Mouse (Mus musculus): Measurements from ENCODE around the gene Ssxb2. TPM values are rescaled to one million over a fixed set of nuclear protein-coding genes. Genes with fewer than 3 reads are reported as not detected.
"Not testable (repeated sequence)": the region's sequence is repeated elsewhere in the genome, so short reads cannot be mapped to it uniquely, and the experiment has no call there.

The Ssxb2 gene
- polyA plus RNA-seq (2016; fragmentation: Nextera tagmentation; extraction: Ambion mirVana), result not detected in 2 replicates

DNA sequence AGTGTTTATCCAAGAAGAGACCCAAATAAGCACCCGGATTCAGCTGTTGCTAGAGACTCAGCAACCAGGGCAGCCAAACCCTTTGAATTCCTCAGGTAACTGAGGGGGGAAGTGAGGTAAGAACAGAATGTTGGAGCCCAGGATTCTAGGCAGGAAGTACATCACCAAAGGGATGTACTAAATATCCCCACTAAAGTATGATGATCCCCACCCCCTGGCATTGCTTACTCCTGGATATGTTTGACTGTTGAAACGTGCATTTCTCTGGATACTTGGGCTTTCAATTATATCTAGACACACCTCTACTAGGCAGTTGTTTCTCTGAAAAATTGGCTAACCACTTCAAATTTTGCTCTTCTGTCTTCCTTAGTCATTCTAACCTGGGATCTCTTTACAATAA, at the start of gene Ssxb2:
Ssxb2 (minus strand) TSS at position 101 of the 400 bp plus-strand sequence.
- H3K4me3 ChIP-seq; H3K4me1 ChIP-seq; H3K27ac ChIP-seq (replicated peaks); H3K36me3 ChIP-seq (replicated peaks); DNase-seq (ENCODE audit: low spot score); H3K27me3 ChIP-seq (replicated peaks; ENCODE audit: low read depth, poor library complexity, severe bottlenecking): not testable (repeated sequence)
- peaks cover 20% of the 10 kb centered on the region for H3K9me3 ChIP-seq
- 73% methylated on average over 2 of the region's 2 CpGs for WGBS

DNA sequence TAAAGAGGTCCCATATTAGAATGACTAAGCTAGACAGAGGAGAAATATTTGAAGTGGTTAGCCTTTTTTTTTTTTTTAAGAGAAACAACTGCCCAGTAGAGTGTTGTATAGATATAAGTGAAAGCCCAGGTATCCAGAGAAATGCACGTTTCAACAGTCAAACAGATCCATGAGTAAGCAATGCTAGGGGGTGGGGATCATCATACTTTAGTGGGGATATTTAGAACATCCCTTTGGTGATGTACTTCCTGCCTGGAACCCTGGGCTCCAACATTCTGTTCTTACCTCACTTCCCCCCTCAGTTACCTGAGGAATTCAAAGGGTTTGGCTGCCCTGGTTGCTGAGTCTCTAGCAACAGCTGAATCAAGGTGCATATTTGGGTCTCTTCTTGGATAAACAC, 48.5 kb downstream of the Ssxb2 start, which contains the start of gene Ssxb1:
Ssxb1 (plus strand) TSS at position 301 of the 400 bp plus-strand sequence.
- H3K27ac ChIP-seq (replicated peaks); H3K9me3 ChIP-seq; H3K36me3 ChIP-seq (replicated peaks); H3K4me3 ChIP-seq; H3K4me1 ChIP-seq; DNase-seq (ENCODE audit: low spot score); H3K27me3 ChIP-seq (replicated peaks; ENCODE audit: low read depth, poor library complexity, severe bottlenecking): not testable (repeated sequence)
- WGBS, result 35% methylated on average over 1 of the region's 1 CpGs

Other genes with a start within 250 kb of the Ssxb2 start
- 50.5 and 52.4 TPM in 2 replicates for gene Ftsj1, start 209.3 kb downstream of the Ssxb2 start, polyA plus RNA-seq (2016; fragmentation: Nextera tagmentation; extraction: Ambion mirVana)
- 4.2 and 4.6 TPM in 2 replicates for gene Slc38a5, start 190.6 kb downstream of the Ssxb2 start, polyA plus RNA-seq (2016; fragmentation: Nextera tagmentation; extraction: Ambion mirVana)
- not detected in 2 replicates for gene Ssxb10, start 134.3 kb downstream of the Ssxb2 start, polyA plus RNA-seq (2016; fragmentation: Nextera tagmentation; extraction: Ambion mirVana)
- gene Ssxb9, start 94.7 kb downstream of the Ssxb2 start, polyA plus RNA-seq (2016; fragmentation: Nextera tagmentation; extraction: Ambion mirVana), result not detected in 2 replicates
- gene Ssxb1, start 48.4 kb downstream of the Ssxb2 start, polyA plus RNA-seq (2016; fragmentation: Nextera tagmentation; extraction: Ambion mirVana), result not detected in 2 replicates
- not detected in 2 replicates for gene Gm14459, start 63.2 kb upstream of the Ssxb2 start, polyA plus RNA-seq (2016; fragmentation: Nextera tagmentation; extraction: Ambion mirVana)
- gene Ssxb6, start 86.5 kb upstream of the Ssxb2 start, polyA plus RNA-seq (2016; fragmentation: Nextera tagmentation; extraction: Ambion mirVana), result not detected in 2 replicates
- not detected in 2 replicates for gene Ssxb3, start 130.1 kb upstream of the Ssxb2 start, polyA plus RNA-seq (2016; fragmentation: Nextera tagmentation; extraction: Ambion mirVana)
- not detected in 2 replicates for gene Ssxb8, start 229.1 kb upstream of the Ssxb2 start, polyA plus RNA-seq (2016; fragmentation: Nextera tagmentation; extraction: Ambion mirVana)

Data from embryonic facial prominence, embryonic 10.5 days (tissue).